Mouse (Mus musculus) brown adipose tissue, adult 24 weeks (tissue): ENCODE measurements around the gene Rarg. TPM values are rescaled to one million over a fixed set of nuclear protein-coding genes. Genes with fewer than 3 reads are reported as not detected.
A peak's percentile ranks its signal among the peaks of the same experiment; 100 is the strongest.

Experiments
- H3K27ac ChIP-seq: fragments of 200-500 bp; replicated peaks from 2 replicates; pipeline ENCODE4 v1.5.1; 2012; ENCODE audit warnings: low read depth, mild to moderate bottlenecking, low read length
- H3K4me1 ChIP-seq: fragments of 200-500 bp; 2 replicates; pipeline ENCODE4 v1.6.1; 2012; ENCODE audit warnings: low read length, mixed read lengths; ENCODE audit not compliant: control insufficient read depth, insufficient read depth, insufficient read length
- H3K4me3 ChIP-seq: fragments of 200-500 bp; 2 replicates; pipeline ENCODE4 v1.5.1; 2012; ENCODE audit warnings: low read depth, mild to moderate bottlenecking, low read length, moderate library complexity; ENCODE audit not compliant: insufficient read depth
- polyA plus RNA-seq: library from polyadenylated mRNA; stranded (reverse); fragments of >200 nt; gene quantifications from 2 replicates; pipeline ENCODE4 v1.2.4, GENCODE M21; 2012; ENCODE audit not compliant: missing spikeins, insufficient read depth, insufficient read length

The Rarg gene
- 10.3 and 12.1 TPM in 2 replicates for polyA plus RNA-seq

DNA sequence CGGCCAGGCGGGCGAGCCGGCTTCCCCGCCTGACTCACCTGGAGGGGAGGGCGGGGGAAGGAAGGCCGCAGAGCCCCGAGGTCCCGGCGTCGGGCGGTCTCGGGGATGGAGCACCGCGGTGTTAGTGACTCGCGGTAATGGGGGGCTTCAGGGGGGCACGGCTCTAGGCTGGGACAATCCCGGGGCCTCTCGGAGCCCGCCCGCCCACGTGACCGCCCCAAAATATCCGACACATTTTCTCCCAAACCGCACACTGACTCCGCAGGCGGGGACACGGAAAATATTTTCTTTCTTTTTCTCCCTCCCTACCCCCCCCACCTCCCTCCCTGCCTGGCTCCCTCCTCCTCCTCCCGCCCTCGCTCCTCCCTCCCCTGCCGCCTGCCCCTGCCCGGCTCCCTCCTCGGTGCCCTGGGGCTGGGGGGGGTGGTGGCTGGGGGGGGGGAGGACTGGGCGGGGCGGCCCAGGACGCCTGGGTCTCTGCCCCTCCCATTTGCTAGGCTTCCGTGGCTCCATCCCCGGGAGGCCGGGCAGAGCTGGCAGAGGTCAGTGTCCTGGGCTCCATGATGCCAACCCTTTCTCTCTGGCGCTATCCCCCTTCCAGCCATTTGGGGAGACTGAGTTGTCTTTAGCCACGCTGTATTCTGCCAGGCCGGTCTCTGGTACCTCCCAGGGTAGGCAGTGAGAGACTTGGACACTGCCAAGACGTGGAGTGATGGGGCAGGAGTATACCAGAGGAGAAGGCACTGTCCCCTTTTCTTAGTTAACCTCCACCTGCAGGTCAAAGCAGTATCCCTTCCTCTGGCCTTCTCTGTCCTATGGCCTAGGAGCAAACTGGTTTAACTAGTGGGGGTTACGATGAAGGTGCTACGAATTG is at the start of gene Rarg:
Gene Rarg, minus strand, starts transcription at position 316 of the 874 bp plus-strand sequence.
- Histone ChIP-seq H3K4me3 (peak within 1 kb of the TSS; percentile 78), H3K27ac (peak within 1 kb of the TSS; percentile 17; the same call in 1 of the 2 replicates), H3K4me1 (no peaks in the 10 kb centered on the region; the same call in 1 of the 2 replicates)

DNA sequence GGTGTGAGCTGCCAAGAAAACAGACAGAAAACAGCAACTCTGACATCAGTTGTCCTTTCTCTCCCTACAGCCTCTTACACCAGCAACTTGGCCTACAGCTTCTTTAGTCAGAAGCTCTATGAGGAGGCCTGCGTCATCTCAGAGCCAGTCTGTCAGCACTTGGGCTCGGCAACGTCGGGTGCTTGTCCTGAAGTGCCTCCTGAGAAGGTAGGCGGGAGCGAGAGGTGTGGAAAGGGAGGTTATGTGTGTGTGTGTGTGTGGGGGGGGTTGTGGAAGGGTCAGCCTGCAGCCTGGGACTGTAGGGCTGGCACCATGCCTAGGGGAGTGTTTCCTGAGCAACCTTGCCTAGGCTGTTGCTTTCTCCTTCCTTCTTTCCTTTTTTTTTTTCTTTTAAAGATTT is 45.2 kb upstream of the Rarg start:
- Histone ChIP-seq H3K4me3 (no peak overlapping the region), H3K27ac (no peak overlapping the region), H3K4me1 (no peaks in the 10 kb centered on the region)

DNA sequence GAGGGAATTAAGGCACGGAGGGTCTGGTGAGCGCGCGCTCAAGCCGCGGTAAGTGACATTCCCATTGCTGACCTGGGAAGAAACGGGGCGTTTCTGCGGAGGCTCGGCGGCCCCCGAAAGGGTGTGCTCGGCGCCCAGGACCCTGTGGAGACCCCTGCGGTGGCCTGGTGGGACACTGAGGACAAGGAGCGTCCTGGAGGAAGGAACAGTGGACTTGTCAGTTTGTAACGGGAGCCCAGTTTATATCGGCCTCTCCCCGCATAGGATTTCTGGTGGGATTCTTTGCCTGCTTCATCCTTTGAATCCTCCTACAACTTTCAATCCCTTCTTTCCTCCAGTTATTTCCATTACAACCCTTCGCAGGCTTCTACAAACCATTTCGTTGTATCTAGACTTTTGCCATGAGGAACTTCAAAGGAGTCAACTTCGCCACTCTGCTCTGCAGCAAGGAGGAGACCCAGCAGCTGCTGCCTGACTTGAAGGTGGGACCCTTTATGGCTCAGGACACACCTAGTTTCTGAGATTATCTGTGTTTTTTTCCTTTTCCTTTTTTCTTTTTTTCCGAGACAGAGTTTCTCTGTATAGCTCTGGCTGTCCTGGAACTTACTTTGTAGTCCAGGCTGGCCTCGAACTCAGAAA is 39.2 kb upstream of the Rarg start:
- Histone ChIP-seq H3K4me1 (no peaks in the 10 kb centered on the region), H3K4me3 (peak overlapping the region; percentile 66), H3K27ac (no peak overlapping the region)

DNA sequence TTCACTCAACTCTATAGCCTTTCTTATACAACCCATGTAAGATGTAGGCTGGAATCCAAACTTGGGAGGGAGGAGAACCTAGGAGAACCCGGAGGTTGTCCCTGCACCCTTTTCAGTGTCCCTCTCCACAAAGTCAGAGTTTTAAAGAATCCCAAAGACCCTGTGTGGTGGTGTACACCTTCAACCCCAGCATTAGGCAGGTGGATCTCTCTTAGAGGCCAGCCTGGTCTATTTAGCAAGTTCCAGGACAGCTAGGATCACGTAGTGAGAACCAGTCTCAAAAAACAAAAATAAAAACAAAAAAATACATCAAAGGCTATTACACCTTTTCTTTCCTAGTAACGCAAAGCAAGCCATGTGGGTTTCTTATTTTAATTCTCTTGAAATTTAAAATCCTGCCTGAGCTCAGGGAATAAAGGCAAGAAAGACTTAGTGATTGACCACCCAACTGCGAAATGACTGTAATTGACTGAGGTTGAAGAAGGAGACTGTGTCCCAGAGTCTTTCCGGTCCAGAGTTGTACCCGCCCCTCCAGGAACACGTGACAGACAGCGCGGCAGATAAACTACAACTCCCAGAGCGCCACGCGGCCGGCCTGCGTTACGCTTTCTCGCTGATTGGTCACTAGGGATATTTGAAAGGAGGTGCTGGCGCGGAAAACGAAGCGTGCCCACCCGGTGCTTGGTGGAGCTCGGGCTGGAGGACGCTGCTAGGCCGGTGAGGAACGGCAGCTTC is 38.5 kb upstream of the Rarg start, which contains the start of gene Espl1:
Gene Espl1, plus strand, starts transcription at position 634 of the 735 bp plus-strand sequence.
- H3K27ac ChIP-seq = no peak within 1 kb of the TSS
- peak within 1 kb of the TSS; percentile 66 for H3K4me3 ChIP-seq
- no peaks in the 10 kb centered on the region for H3K4me1 ChIP-seq

DNA sequence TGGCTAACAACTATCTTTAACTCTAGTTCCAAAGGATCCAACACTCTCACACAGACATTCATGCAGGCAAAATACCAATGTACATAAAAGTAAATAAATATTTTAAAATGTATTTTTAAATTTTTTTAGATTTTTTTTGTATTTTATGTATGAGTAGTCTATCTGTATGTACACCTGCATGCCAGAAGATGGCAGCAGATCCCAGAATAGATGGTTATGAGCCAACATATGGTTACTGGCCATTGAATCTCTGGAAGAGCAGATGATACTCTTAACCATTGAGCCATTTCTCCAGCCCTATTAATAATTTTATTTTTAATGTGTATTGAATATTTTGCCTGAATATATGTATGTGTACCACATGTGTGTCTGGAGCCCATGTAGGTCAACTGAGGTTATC is 30.1 kb upstream of the Rarg start:
- no peak overlapping the region for H3K4me3 ChIP-seq
- H3K27ac ChIP-seq = no peak overlapping the region
- H3K4me1 ChIP-seq = no peaks in the 10 kb centered on the region

DNA sequence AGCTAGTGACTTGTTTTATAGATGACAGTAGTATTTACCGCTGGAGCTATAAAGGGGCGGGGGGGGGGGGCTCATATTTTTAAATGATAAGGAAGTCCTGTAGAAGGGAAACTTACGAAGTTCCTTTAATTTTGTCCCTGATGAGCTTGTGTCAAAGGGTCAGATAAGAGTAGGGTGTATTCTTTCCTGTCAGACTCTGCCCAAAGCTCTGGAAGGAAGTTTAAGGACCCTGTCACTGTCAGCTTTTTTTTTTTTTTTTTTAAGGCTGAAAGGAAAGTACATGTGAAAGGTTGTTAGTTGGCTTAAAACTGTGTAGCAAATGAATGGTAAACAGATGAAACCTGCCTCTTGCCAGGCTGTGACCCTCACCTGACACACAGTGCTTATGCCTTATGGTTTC is 26.3 kb upstream of the Rarg start:
- Histone ChIP-seq H3K4me3 (no peak overlapping the region), H3K4me1 (peaks cover 7% of the 10 kb centered on the region), H3K27ac (no peak overlapping the region)

DNA sequence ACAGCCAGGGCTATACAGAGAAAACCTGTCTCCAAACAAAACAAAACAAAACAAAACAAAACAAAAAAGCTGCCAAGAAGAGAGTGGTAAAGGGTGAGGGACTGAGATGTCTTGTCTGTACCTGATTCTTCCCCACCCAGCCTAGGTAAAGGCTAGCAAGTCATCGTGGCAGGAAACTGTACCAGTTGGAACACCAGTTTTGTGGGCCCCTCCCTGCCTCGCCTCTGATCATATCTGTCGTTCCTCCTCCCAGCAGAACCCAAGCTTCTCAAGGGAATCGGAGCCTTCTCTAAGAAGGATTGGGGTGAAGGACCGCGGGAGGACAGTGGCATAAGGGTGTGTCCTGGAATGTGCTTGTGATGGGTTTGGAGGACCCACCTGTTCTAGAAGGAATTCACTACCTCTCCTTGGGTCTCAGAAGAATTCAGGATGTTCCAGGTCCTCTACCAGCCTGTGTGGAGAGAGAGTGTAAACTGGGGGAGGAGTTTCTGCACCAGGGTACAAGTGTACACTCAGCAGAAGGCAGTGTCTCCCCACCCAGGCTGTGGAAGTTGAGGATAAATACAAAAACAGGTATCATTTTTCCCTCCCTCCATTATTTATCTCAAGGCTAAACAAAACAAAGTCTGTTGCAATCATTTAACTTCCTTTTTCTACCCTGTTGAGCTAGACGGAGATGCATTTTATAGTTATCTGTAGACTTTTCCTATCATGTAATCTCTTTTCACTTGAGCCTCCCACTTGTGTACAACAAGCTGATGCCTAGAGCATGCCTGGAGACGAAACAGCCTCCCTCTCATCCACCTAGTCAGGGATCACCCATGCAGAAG is 25.4 kb upstream of the Rarg start:
- no peak overlapping the region for H3K4me3 ChIP-seq
- H3K27ac ChIP-seq = no peak overlapping the region

DNA sequence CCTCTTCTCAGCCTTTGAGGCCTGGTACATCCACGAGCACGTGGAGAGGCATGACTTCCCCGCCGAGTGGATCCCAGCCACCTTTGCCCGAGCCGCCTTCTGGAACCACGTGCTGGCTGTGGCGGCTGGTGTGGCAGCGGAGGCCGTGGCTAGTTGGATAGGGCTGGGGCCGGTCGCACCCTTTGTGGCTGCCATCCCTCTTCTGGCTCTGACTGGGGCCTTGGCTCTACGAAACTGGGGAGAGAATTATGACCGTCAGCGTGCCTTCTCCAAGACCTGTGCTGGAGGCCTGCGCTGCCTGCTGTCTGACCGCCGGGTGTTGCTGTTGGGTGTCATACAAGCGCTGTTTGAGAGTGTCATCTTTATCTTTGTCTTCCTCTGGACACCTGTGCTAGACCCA is 23.3 kb upstream of the Rarg start:
- Histone ChIP-seq H3K4me1 (peaks cover 7% of the 10 kb centered on the region), H3K4me3 (peak overlapping the region; percentile 100), H3K27ac (no peak overlapping the region)

More for the DNA sequence above, 25.4 kb upstream of the Rarg start:
- H3K4me1 ChIP-seq = peaks cover 7% of the 10 kb centered on the region

DNA sequence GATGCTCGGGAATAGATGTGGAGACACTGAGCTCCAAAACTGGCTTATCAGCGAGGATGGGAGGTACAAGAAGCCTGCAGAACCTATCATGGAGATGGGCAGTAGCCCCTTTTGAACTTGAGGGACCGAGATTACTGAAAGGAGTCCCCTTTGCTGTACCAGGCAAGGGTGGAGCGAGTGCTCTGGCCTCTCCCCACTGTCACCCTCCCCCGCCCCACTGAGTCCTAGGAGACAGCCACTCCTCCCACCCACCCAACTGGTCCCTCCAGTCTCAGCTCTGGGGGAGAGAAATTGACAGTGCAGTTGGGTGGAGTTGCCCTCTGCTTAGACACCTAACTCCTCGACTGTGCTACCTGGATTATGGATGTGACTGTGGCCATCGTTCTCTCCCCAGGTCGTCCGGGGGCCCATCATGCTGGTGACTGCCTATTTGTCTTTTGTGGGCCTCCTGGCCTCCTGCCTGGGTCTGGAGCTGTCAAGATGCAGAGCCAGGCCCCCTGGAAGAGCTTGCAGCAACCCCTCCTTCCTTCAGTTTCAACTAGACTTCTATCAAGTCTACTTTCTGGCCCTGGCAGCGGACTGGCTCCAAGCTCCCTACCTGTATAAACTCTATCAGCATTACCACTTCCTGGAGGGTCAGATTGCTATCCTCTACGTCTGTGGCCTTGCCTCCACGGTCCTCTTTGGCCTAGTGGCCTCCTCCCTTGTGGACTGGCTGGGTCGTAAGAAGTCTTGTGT is 22.6 kb upstream of the Rarg start:
- Histone ChIP-seq H3K4me3 (peak overlapping the region; percentile 100), H3K4me1 (peaks cover 7% of the 10 kb centered on the region), H3K27ac (peak overlapping the region; percentile 89)

DNA sequence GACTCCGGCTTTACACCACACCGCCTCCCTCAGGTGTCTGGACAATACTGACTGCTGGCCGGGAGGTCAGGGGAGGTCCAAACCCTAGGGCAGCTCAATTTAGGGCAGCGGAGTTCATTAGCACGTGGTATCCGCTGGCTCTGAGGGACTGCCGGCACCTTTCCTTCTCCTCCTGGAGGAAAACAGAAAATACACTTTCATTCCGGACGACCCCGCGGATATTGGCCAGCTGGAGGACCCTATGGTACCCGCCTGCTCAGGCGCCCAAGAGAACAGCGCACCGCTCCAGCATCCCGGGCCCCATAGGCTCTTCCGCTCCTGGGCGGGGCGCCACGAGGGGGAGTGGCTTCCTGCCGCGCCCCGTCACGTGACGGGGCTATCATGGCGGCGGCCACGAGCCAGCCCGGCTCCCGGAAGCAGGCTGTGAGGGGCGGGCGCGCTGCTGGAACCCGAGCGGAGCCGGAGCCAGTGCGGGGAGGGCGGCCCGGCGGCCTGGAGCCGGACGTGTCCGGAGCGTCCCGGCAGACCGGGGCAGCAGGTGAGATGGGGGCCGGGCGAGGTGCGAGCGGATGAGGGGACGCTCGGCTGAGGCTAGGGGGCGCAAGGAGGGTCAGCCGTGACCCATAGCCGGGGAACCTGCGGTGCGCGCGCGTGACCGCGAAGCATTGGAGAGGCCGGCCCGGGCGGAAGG is 21.9 kb upstream of the Rarg start, which contains the start of gene Mfsd5:
Gene Mfsd5, plus strand, starts transcription at position 363 of the 691 bp plus-strand sequence.
- peaks cover 7% of the 10 kb centered on the region for H3K4me1 ChIP-seq
- H3K4me3 ChIP-seq = peak within 1 kb of the TSS; percentile 100
- H3K27ac ChIP-seq = peak within 1 kb of the TSS; percentile 90

DNA sequence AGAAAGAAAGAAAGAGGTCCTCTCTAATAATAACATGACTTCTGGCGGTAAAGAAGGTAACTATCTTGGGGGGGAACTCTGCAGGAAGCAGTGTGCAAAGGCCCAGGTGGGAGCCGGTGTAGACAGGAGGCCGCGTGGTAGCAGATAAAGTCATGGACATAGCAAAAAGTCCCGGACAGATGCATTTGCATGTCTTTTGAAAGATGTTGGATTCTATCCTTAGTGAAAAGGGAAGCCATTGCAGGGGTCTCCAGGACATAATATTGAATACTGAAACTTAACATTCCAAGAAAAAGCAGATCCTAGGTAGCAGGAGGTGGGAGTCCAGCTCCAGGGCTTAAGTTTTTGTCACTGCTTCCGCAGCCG is 21.4 kb upstream of the Rarg start:
- Histone ChIP-seq H3K4me1 (peaks cover 7% of the 10 kb centered on the region), H3K4me3 (peak overlapping the region; percentile 92), H3K27ac (peak overlapping the region; percentile 90)

DNA sequence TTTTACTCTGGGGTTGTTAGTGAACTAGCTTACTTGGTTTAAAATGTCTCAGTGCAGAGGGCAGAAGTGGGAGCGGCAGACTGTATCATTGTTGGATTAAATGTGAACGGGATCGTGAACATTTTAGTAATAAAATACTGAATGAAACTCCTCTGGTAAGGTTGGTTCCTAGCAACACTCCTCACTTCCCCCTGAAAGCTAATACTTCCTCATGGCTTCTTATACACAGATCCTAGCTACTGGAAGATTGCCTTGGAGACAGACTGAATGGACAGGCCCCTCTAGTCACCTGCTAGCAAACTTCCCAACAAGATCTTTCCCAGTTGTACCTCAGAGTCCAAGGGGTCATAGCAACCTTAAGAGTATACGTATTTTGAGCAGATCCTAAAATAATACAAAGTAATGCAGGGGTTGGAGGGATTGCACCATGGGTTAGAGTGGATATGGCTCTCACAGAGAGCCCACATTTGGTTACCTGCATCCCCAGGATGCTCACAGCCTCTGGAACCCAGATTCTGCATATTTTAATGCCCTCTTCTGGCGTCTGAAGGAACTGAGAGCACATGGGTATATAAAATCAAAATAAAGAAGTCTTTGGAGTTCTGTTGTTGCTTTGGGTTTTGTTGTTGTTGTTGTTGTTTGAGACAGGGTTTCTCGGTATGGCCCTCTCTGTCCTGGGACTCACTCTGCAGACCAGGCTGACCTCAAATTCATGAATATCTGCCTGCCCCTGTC is 16.8 kb upstream of the Rarg start:
- Histone ChIP-seq H3K27ac (no peak overlapping the region), H3K4me3 (no peak overlapping the region), H3K4me1 (no peaks in the 10 kb centered on the region; the same call in 1 of the 2 replicates)

DNA sequence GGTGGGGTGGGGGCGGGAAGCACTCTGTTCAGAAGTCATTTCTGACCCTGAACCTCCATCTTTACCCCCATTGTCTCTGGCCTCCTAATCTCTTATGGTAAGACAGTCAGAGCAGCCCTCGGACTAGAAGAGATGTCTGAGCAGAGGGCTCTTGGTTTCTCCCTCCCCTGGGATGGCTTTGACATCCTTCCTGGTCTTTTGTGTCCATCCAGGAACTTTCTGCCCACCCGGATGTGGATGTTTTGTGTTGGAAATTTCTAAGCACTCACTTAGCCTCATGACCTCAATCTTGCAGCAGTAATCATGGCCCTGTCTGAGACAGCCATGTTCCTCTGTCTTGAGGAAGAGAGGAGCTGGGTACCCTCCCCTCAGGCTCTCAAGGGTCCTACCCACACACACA is 14.1 kb upstream of the Rarg start:
- H3K4me3 ChIP-seq = no peak overlapping the region
- H3K4me1 ChIP-seq = no peaks in the 10 kb centered on the region; the same call in 1 of the 2 replicates
- no peak overlapping the region for H3K27ac ChIP-seq
